Mouse (Mus musculus) thymus, postnatal 0 days (tissue): ENCODE data around the gene Cacna1s. TPM values are rescaled to one million over a fixed set of nuclear protein-coding genes. Genes with fewer than 3 reads are reported as not detected.

Experiments used
- DNase-seq: peaks from one replicate; pipeline ENCODE4 v3.0.0-alpha.2; 2015; ENCODE audit warnings: low spot score
- polyA plus RNA-seq: library from polyadenylated mRNA; unstranded; fragments of >200 nt; fragmentation: Nextera tagmentation; extraction: Ambion mirVana; gene quantifications from 2 replicates; pipeline ENCODE4 v1.2.1, GENCODE M21; 2015

Gene Cacna1s
- polyA plus RNA-seq, 1 experiment from 2014 or later: 1.6 TPM

GRCm38 (mm10) chr1:136051013-136051315 lies 1.6 kb upstream of the Cacna1s start:
- peak; percentile 20 for DNase-seq

GRCm38 (mm10) chr1:136051465-136051864 lies 1.1 kb upstream of the Cacna1s start:
- DNase-seq: peak; percentile 23

- DNase-seq: no peak
These were observed 3.2 kb downstream of the Cacna1s start for GRCm38 (mm10) chr1:136055771-136056170.

- no peak for DNase-seq
These were observed 6.0 kb downstream of the Cacna1s start for GRCm38 (mm10) chr1:136058594-136058993.

- no peak for DNase-seq
These were observed 8.7 kb downstream of the Cacna1s start for GRCm38 (mm10) chr1:136061041-136061789.

- no peak for DNase-seq
These were observed 9.2 kb downstream of the Cacna1s start for GRCm38 (mm10) chr1:136061790-136062141.

GRCm38 (mm10) chr1:136063991-136064390 lies 11.4 kb downstream of the Cacna1s start:
- no peak for DNase-seq

GRCm38 (mm10) chr1:136066621-136067020 lies 14.1 kb downstream of the Cacna1s start:
- DNase-seq: no peak

GRCm38 (mm10) chr1:136067579-136067978 lies 15.0 kb downstream of the Cacna1s start:
- DNase-seq: no peak

GRCm38 (mm10) chr1:136076086-136076485 lies 23.5 kb downstream of the Cacna1s start:
- DNase-seq: peak; percentile 11

- DNase-seq: no peak
These were observed 25.1 kb downstream of the Cacna1s start for GRCm38 (mm10) chr1:136077656-136078055.

GRCm38 (mm10) chr1:136081161-136081560 lies 28.6 kb downstream of the Cacna1s start:
- DNase-seq: no peak

- DNase-seq: no peak
These were observed 33.6 kb downstream of the Cacna1s start for GRCm38 (mm10) chr1:136085988-136086685.

- no peak for DNase-seq
These were observed 37.0 kb downstream of the Cacna1s start for GRCm38 (mm10) chr1:136089368-136090165.

GRCm38 (mm10) chr1:136093726-136094125 lies 41.2 kb downstream of the Cacna1s start:
- DNase-seq: no peak

- no peak for DNase-seq
These were observed 42.3 kb downstream of the Cacna1s start for GRCm38 (mm10) chr1:136094807-136095206.

- DNase-seq: no peak
These were observed 49.5 kb downstream of the Cacna1s start for GRCm38 (mm10) chr1:136102094-136102493.

GRCm38 (mm10) chr1:136102551-136102950 lies 50.0 kb downstream of the Cacna1s start:
- no peak for DNase-seq

GRCm38 (mm10) chr1:136102981-136103380 lies 50.4 kb downstream of the Cacna1s start:
- DNase-seq: no peak

- no peak for DNase-seq
These were observed 51.1 kb downstream of the Cacna1s start for GRCm38 (mm10) chr1:136103696-136104095.

GRCm38 (mm10) chr1:136104741-136105140 lies 52.2 kb downstream of the Cacna1s start:
- no peak for DNase-seq

- no peak for DNase-seq
These were observed 56.9 kb downstream of the Cacna1s start for GRCm38 (mm10) chr1:136109464-136109863.
